Mouse (Mus musculus) kidney, adult 2 months (tissue): ENCODE data around the gene Ifrd2.

Experiments
- CTCF ChIP-seq: fragments of 200-500 bp; conservative IDR thresholded peaks from 2 replicates; pipeline ENCODE4 v1.5.1; 2011; ENCODE audit warnings: low read depth, mild to moderate bottlenecking, control low read depth, low read length, moderate library complexity, mixed read lengths; ENCODE audit not compliant: insufficient read depth, insufficient read length
- POLR2A ChIP-seq: fragments of 200-500 bp; IDR thresholded peaks from one replicate; pipeline ENCODE4 v1.6.1; 2011; ENCODE audit warnings: low read depth, low read length, control low read depth

DNA sequence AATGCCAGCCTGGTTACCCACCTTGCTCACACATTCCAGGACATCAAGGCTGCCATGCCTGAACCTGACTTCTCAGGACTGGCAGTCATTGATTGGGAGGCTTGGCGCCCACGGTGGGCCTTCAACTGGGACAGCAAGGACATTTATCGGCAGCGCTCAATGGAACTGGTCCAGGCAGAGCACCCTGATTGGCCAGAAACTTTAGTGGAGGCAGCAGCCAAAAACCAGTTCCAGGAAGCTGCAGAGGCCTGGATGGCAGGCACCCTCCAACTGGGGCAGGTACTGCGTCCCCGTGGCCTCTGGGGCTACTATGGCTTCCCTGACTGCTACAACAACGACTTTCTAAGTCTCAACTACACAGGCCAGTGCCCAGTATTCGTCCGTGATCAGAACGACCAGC, 9.6 kb upstream of the Ifrd2 start:
- TF ChIP-seq CTCF (no peak), POLR2A (no peak)
